Mouse (Mus musculus): ENCODE measurements around the gene Rpl3.

GRCm38 (mm10) chr15:80107143-80107542 lies 15.5 kb upstream of the Rpl3 start:
- TF ChIP-seq CTCF (IDR thresholded peaks at IDR 0.05; ENCODE audit: low read depth, low read length) (no peak), GATA1 (IDR thresholded peaks at IDR 0.05; ENCODE audit: borderline replicate concordance, low read length) (no peak)
